Mouse (Mus musculus) kidney, adult 9 months (tissue): ENCODE measurements around the gene Zg16.
"Not testable (repeated sequence)": the region's sequence is repeated elsewhere in the genome, so short reads cannot be mapped to it uniquely, and the experiment has no call there.

ENCODE experiments used
- DNase-seq: peaks from one replicate; pipeline ENCODE4 v3.0.0; 2022

Gene Zg16

GRCm38 (mm10) chr7:127103960-127104359 lies 16.8 kb upstream of the Zg16 start:
- DNase-seq, result no peak

GRCm38 (mm10) chr7:127102148-127102547 lies 15.0 kb upstream of the Zg16 start:
- no peak for DNase-seq

GRCm38 (mm10) chr7:127101451-127102016 lies 14.4 kb upstream of the Zg16 start:
- DNase-seq, result no peak

GRCm38 (mm10) chr7:127099528-127099927 lies 12.4 kb upstream of the Zg16 start:
- DNase-seq, result no peak

GRCm38 (mm10) chr7:127098950-127099349 lies 11.8 kb upstream of the Zg16 start:
- DNase-seq, result no peak

- DNase-seq, result no peak
These were observed 11.4 kb upstream of the Zg16 start for GRCm38 (mm10) chr7:127098521-127098920.

- no peak for DNase-seq
These were observed 9.3 kb upstream of the Zg16 start for GRCm38 (mm10) chr7:127096456-127096855.

- no peak for DNase-seq
These were observed 6.8 kb upstream of the Zg16 start for GRCm38 (mm10) chr7:127093914-127094313.

GRCm38 (mm10) chr7:127091114-127091896 lies 4.2 kb upstream of the Zg16 start, which contains the start of gene AI467606:
AI467606 (plus strand) TSS chr7:127091359.
- peak; percentile 43 for DNase-seq

GRCm38 (mm10) chr7:127090154-127091113 lies 3.3 kb upstream of the Zg16 start:
- DNase-seq, result no peak

GRCm38 (mm10) chr7:127088901-127089845 lies 2.0 kb upstream of the Zg16 start:
- DNase-seq, result no peak

- no peak for DNase-seq
These were observed 955 bp upstream of the Zg16 start for GRCm38 (mm10) chr7:127088083-127088482.

GRCm38 (mm10) chr7:127085751-127086150 lies 1.4 kb downstream of the Zg16 start:
- DNase-seq, result not testable (repeated sequence)

- DNase-seq, result no peak
These were observed 2.3 kb downstream of the Zg16 start for GRCm38 (mm10) chr7:127084794-127085193.

- DNase-seq, result no peak
These were observed 3.4 kb downstream of the Zg16 start for GRCm38 (mm10) chr7:127083689-127084088.

- DNase-seq, result no peak
These were observed 4.1 kb downstream of the Zg16 start for GRCm38 (mm10) chr7:127082995-127083394.

GRCm38 (mm10) chr7:127082271-127082670 lies 4.9 kb downstream of the Zg16 start:
- DNase-seq, result no peak

- no peak for DNase-seq
These were observed 7.1 kb downstream of the Zg16 start for GRCm38 (mm10) chr7:127080045-127080444.

- DNase-seq, result no peak
These were observed 9.4 kb downstream of the Zg16 start for GRCm38 (mm10) chr7:127077692-127078091.

- peak; percentile 79 for DNase-seq
These were observed 10.9 kb downstream of the Zg16 start for GRCm38 (mm10) chr7:127076188-127076587.

GRCm38 (mm10) chr7:127073221-127073620 lies 13.9 kb downstream of the Zg16 start:
- DNase-seq, result no peak

- DNase-seq, result no peak
These were observed 16.2 kb downstream of the Zg16 start for GRCm38 (mm10) chr7:127070871-127071413.
